Mouse (Mus musculus) embryonic fibroblast, embryonic 13.5 days (primary cell): Measurements from ENCODE around the gene Top3a. TPM values are rescaled to one million over a fixed set of nuclear protein-coding genes. Genes with fewer than 3 reads are reported as not detected.
A peak's percentile ranks its signal among the peaks of the same experiment; 100 is the strongest.

ENCODE experiments used
- H3K27ac ChIP-seq: 2 replicates; pipeline ENCODE4 v1.5.1; 2012; ENCODE audit warnings: low read length, control low read depth, inconsistent platforms; ENCODE audit not compliant: insufficient read depth
- H3K4me1 ChIP-seq: 2 replicates; pipeline ENCODE4 v1.6.1; 2011; ENCODE audit warnings: low read length; ENCODE audit not compliant: control insufficient read depth, insufficient read depth
- H3K4me3 ChIP-seq: 2 replicates; pipeline ENCODE4 v1.5.1; 2011; ENCODE audit warnings: mild to moderate bottlenecking, control low read depth, low read length; ENCODE audit not compliant: insufficient read depth
- CTCF ChIP-seq: IDR thresholded peaks from 2 replicates; pipeline ENCODE4 v1.5.1; 2011; ENCODE audit warnings: mild to moderate bottlenecking, control low read depth, low read length, moderate library complexity, borderline replicate concordance; ENCODE audit not compliant: insufficient read depth
- POLR2A ChIP-seq: IDR thresholded peaks from 2 replicates; pipeline ENCODE4 v1.6.1; 2011; ENCODE audit warnings: low read depth, mild to moderate bottlenecking, control low read depth, low read length, moderate library complexity
- polyA plus RNA-seq: library from polyadenylated mRNA; stranded (reverse); fragments of >200 nt; gene quantifications from 2 replicates; pipeline ENCODE4 v1.2.4, GENCODE M21; 2011; ENCODE audit warnings: low read depth; ENCODE audit not compliant: missing spikeins, insufficient read length

Gene Top3a
- polyA plus RNA-seq, 1 experiment, result 11.7 TPM

DNA sequence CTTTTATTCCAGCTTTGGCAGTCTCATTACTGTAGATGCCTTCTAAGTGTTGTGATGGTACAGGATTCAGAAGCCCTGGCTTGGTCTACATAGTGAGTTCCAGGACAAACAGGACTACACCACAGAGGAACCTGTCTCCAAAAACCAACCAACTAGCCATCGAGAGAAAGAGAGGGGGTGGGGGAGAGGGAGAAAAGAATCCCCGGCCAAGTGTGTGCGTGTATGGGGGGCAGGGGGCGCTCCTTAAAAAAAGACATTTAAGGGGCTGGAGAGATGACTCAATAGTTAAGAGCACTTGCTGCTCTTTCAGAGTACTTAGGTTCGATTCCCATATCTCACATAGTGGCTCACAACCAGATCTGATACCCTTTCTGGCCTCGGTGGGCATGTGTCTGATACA, 1.6 kb downstream of the Top3a start:
- Histone ChIP-seq H3K4me1 (peaks cover 5% of the 10 kb centered on the region; the same call in 1 of the 2 replicates), H3K4me3 (peak overlapping the region; percentile 70), H3K27ac (peak overlapping the region; percentile 71)
- TF ChIP-seq CTCF (no peak), POLR2A (no peak)

DNA sequence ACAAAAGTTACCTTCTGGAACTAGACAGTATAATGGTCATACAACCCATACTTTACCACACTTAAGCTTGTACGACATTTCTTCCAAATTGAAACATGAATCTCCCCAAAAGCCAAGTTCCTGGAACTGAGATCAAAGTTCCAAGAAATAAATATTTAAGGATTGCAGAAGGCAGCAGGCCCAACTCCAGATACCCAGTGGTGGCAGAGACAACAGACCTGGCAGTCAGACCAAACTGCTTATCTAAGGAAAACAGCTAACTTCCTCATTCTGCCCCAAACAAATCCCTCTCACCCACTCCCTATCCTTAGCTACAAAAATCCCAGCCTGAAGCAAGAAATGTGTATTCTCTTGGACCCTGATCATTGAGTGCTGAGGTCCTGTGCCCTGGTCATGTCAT, 2.3 kb downstream of the Top3a start:
- H3K27ac ChIP-seq, result no peak overlapping the region
- peaks cover under 1% of the 10 kb centered on the region; the same call in 1 of the 2 replicates for H3K4me1 ChIP-seq
- H3K4me3 ChIP-seq, result no peak overlapping the region
- TF ChIP-seq POLR2A, result no peak
- TF ChIP-seq CTCF, result no peak

DNA sequence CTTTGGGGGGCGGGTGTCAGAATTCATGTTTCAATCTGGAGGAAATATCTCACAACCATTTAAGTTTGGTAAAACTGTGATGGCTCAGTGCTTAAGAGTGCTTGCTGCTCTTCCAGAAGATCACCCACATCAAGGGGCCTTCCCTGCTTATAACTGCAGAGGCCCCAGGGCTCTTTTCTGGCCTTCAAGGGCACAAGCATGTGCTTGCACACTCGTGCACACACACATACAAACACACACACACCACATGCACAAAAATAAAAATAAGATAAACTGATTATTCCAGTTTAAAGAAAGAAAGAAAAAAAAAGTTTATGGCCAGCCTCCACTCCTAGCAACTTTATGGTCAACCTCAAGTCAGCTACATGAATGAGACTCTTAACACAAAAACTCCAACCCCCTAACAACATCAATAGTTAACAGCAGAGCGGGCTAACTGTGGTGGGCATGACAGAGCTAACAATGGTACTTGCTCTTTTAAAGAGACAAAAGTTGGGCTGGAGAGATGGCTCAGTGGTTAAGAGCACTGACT, 2.9 kb downstream of the Top3a start:
- no peaks in the 10 kb centered on the region for H3K4me1 ChIP-seq
- no peak overlapping the region for H3K4me3 ChIP-seq
- no peak overlapping the region for H3K27ac ChIP-seq
- TF ChIP-seq CTCF (no peak), POLR2A (no peak)

DNA sequence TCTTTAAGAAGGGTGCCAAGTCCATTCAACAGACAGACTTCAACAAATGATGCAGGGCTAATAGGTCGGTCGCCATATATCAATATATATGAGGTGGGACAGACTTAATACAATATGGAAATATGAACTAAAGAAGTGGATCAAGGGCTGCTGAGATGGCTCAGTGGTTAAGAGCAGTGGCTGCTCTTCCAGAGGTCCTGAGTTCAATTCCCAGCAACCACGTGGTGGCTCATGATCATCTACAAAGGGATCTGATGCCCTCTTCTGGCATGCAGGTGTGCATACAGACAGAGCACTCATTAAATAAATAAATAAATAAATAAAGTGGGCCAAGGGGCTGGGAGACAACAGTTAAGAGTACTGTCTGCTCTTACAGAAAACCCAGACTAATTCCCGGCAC, 5.0 kb downstream of the Top3a start:
- Histone ChIP-seq H3K27ac (no peak overlapping the region), H3K4me3 (no peak overlapping the region), H3K4me1 (no peaks in the 10 kb centered on the region)
- TF ChIP-seq CTCF (no peak), POLR2A (no peak)

DNA sequence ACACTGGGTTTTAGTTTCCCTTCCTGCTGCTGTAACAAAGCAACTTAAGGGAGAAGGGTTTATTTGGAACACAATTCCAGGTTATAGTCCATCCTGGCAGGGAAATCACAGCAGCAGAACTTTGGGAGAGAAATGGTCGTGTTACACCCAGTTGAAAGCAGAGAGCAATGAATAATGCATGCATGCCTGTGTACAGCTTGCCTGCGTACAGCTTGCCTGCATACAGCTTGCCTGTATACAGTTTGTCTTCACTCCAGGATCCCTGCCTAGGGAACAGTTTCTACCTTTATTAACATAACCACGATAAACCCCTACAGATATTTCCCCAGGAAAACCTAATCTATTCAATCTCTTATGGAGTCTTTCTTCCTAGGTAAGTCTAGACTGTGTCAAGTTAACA, 6.4 kb downstream of the Top3a start:
- Histone ChIP-seq H3K4me1 (no peaks in the 10 kb centered on the region), H3K4me3 (no peak overlapping the region), H3K27ac (no peak overlapping the region)
- TF ChIP-seq CTCF, result no peak
- TF ChIP-seq POLR2A, result no peak

DNA sequence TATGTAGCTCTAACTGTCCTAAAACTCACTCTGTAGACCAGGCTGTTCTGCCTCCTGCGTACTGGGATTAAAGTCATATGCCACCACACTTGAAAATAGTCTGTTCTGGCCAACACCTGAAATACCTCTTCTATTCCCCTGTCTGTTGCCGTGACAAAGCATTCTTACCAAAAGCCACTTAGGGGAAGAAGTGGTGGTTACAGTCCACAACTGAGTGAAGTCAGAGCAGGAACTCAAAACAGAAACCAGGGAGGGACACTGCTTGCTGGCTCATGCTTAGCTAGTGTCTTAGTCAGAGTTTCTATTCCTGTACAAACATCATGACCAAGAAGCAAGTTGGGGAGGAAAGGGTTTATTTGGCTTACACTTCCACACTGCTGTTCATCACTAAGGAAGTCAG, 7.8 kb downstream of the Top3a start:
- Histone ChIP-seq H3K27ac (no peak overlapping the region), H3K4me1 (no peaks in the 10 kb centered on the region), H3K4me3 (no peak overlapping the region)
- no peak for TF ChIP-seq POLR2A
- TF ChIP-seq CTCF, result no peak

DNA sequence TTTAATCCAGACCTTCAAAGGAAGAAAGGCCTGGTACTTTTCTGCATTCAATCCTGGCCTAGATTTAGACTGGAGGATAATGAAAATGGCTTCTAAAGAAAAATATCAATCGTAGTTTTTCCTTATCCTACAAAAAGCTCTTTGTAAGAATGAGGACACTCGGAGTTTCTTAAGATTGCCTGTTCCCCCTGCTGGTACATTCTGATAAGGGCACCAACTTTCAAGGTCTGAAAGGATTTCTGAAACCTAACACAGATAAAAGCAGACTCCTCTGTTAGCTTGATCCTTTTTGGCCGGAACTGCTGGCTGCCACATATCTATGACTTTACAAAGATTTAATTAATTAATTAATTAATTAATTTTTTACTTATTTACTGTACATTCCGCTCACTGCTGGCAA, 10.2 kb downstream of the Top3a start:
- TF ChIP-seq POLR2A, result no peak
- no peak for TF ChIP-seq CTCF
- no peak overlapping the region for H3K4me3 ChIP-seq
- no peak overlapping the region for H3K27ac ChIP-seq
- no peaks in the 10 kb centered on the region for H3K4me1 ChIP-seq

DNA sequence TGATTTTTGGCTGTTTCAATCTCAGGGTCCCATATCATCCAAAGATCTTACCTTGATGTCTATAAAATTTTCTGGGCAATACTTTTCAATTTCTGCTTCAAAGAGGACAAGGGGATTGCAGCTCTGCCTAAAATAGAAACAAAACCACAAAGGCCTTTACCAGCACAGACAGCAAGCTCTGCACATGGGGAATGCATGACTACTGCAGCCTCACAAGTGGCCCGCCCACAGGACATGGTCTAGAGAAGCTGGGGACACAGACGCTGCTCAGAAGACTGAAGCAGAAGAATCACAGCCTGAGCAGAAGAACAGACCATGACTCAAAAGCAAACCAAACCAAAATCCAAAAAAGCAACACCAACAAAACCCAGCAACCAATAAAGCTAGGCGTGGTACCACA, 15.5 kb downstream of the Top3a start:
- TF ChIP-seq POLR2A (no peak), CTCF (no peak)
- Histone ChIP-seq H3K4me1 (no peaks in the 10 kb centered on the region), H3K27ac (peak overlapping the region; percentile 59; the same call in 1 of the 2 replicates), H3K4me3 (no peak overlapping the region)

DNA sequence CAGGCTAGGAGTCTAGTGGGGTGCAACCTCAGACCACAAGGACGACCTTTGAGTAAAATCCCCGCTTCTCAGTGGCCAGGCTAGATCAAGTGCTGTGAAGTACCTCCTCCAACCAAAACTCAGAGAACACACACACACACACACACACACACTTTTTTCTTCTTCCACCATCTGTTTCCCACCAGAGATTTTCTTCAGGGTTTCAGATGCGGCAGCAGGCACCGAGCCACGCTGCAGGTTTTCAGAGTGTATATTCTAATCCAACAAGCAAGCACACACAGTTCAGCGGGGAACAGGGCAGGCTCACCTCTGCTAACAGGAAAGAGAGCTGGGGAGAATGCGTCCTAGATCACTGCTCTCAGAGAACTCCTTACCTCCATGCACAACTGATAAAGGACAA, 21.6 kb downstream of the Top3a start:
- Histone ChIP-seq H3K4me3 (no peak overlapping the region), H3K27ac (no peak overlapping the region), H3K4me1 (no peaks in the 10 kb centered on the region)
- no peak for TF ChIP-seq CTCF
- TF ChIP-seq POLR2A, result no peak

DNA sequence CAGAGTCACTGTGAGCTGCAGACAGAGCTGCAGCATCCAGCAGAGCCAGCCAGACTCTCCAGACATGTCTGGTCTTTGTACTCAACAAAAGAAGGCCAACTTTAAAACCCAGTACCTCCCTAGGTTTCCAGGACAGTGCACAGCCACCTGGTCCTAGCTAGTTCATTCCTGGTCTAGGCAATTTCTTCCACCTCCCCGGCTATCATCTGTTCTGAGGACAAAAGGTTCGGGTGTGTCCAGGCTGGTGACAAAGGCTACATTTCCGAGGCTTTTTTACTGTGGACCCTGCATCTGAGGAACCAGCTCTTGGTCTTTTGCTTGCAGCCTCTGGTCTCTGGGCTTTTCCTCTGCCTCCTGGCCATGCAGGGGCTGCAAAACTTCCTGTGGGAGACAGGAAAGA, 36.8 kb downstream of the Top3a start:
- TF ChIP-seq CTCF, result no peak
- TF ChIP-seq POLR2A, result no peak
- H3K4me1 ChIP-seq, result no peaks in the 10 kb centered on the region
- no peak overlapping the region for H3K27ac ChIP-seq
- H3K4me3 ChIP-seq, result no peak overlapping the region

DNA sequence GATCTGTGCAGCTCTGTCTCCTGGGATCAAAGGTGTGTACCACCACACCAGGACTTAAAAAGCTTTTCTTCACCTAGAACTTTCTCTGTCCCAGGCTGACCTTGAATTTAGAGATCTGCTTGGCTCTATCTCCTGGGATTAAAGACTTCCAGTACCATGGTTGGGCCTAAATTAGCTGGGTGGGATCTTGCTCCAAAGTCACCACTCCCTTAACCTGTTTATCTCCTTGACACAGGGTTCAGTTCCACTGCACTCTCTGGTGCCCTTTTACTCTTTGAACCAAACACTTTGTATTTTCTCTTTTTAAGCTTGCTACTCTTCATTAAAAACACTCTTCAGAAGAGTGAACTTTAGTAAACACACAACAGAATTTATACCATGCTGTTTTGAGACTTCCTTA, 39.7 kb downstream of the Top3a start:
- Histone ChIP-seq H3K4me1 (0 out of 2 replicates have a peak, but pooled peaks cover 4% of the 10 kb centered on the region), H3K27ac (no peak overlapping the region), H3K4me3 (no peak overlapping the region)
- no peak for TF ChIP-seq POLR2A
- TF ChIP-seq CTCF, result no peak
